Mouse (Mus musculus) lung, postnatal 0 days (tissue): ENCODE measurements at regions not wholly inside any gene's neighbourhood (a gene's known extent, or its start where the extent isn't known, plus 50 kb on each side); places are given as distances from the start of the nearest gene placed in this dataset.

Source experiments
- ATAC-seq: fragments of 200-750 bp; cut with Nextera tagmentation; 2 replicates; pipeline ENCODE4 v1.8.0; 2017; ENCODE audit warnings: moderate library complexity
- DNase-seq: peaks from one replicate; pipeline ENCODE4 v3.0.0-alpha.2; 2016; ENCODE audit warnings: low spot score
- H3K27ac ChIP-seq: fragments of 300-500 bp; sonication (generic); 2 replicates; pipeline ENCODE4 v1.5.1; 2014; ENCODE audit warnings: antibody characterized with exemption, mild to moderate bottlenecking, low read length, mixed read lengths
- H3K27me3 ChIP-seq: fragments of 300-500 bp; sonication (generic); replicated peaks from 2 replicates; pipeline ENCODE4 v1.6.1; 2014; ENCODE audit warnings: low read length, mixed read lengths; ENCODE audit not compliant: insufficient read depth
- H3K36me3 ChIP-seq: fragments of 300-500 bp; sonication (generic); 2 replicates; pipeline ENCODE4 v1.6.1; 2014; ENCODE audit warnings: low read length, mixed read lengths; ENCODE audit not compliant: insufficient read depth
- H3K4me1 ChIP-seq: fragments of 300-500 bp; sonication (generic); 2 replicates; pipeline ENCODE4 v1.6.1; 2014; ENCODE audit warnings: antibody characterized with exemption, low read depth, low read length, mixed read lengths; ENCODE audit not compliant: insufficient read depth
- H3K4me2 ChIP-seq: fragments of 300-500 bp; sonication (generic); replicated peaks from 2 replicates; pipeline ENCODE4 v1.6.1; 2014; ENCODE audit warnings: low read depth, mild to moderate bottlenecking, low read length, moderate library complexity, mixed read lengths
- H3K4me3 ChIP-seq: fragments of 300-500 bp; sonication (generic); 2 replicates; pipeline ENCODE4 v1.5.1; 2014; ENCODE audit warnings: low read depth, low read length
- H3K9ac ChIP-seq: fragments of 300-500 bp; sonication (generic); replicated peaks from 2 replicates; pipeline ENCODE4 v1.6.1; 2014; ENCODE audit warnings: low read depth, mild to moderate bottlenecking
- H3K9me3 ChIP-seq: fragments of 300-500 bp; sonication (generic); 2 replicates; pipeline ENCODE4 v1.6.1; 2016; ENCODE audit warnings: low read length, mixed read lengths
- CTCF ChIP-seq: IDR thresholded peaks from 2 replicates; pipeline ENCODE4 v1.5.1; 2016; ENCODE audit warnings: antibody characterized with exemption, mild to moderate bottlenecking
- EP300 ChIP-seq: IDR thresholded peaks from 2 replicates; pipeline ENCODE4 v1.6.1; 2016; ENCODE audit warnings: antibody characterized with exemption, mild to moderate bottlenecking, control low read depth
- WGBS: fragments of 180-500 bp; shearing (Covaris S2); extraction: QIAGEN DNeasy Blood & Tissue Kit; methylation state at CpG from one replicate; pipeline ENCODE4 v1.1.7; 2014; 5-methylcytosine and 5-hydroxymethylcytosine counted together

DNA sequence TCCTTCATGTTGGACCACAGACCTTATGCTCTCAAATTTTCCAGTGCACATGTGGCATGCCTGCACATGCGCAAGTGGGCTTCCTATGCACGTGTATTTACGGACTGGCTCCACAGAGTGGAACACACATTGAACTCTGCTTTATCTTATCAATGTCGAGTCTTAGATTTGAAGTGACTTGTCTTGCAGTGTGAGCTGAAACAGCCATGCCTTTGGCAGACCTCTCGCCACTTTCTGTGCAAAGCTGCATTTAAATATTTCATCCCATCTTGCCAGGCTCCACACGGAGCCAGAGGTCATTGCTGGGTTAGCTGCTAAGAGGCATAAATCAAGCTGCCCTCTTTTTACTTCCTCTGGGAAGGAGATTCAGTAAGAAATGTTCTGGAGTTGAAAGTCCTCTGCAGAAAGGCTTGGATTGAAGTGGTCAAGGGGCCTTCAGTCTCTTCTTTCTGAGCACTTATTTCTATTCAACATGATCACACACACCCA lies 248.4 kb downstream of the Eipr1 start:
- H3K27me3 ChIP-seq, result no peaks in the 10 kb centered on the region
- no peak overlapping the region for H3K4me2 ChIP-seq
- TF ChIP-seq CTCF, result no peak
- TF ChIP-seq EP300, result no peak
- ATAC-seq (no peak), DNase-seq (no peak)
- no peak overlapping the region for H3K9ac ChIP-seq
- WGBS, result 27% methylated on average over 6 of the region's 6 CpGs
- H3K9me3 ChIP-seq, result no peaks in the 10 kb centered on the region
- H3K4me1 ChIP-seq, result no peaks in the 10 kb centered on the region
- H3K36me3 ChIP-seq, result no peaks in the 10 kb centered on the region
- no peak overlapping the region for H3K27ac ChIP-seq
- H3K4me3 ChIP-seq, result no peak overlapping the region

DNA sequence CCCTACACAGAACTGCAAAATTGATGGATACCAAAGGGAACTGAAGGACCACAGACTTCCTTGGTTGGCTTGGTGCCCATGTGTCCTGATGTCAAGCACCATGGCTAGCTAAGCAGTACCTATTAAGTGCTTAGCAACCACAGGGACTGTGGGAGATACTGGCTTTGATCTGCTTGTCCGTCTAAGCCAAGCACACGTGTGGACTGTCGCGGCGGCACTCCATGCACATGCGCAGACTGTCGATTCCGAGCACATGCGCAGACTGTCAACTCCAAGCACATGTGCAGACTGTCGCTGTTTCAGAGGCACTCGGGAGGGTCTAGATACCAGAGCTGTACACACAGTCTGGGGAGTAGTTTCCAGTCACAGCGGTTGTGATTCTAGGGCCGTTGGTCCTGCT lies 252.9 kb downstream of the Eipr1 start:
- DNase-seq (no peak), ATAC-seq (no peak)
- Histone ChIP-seq H3K4me2 (no peak overlapping the region), H3K4me1 (no peaks in the 10 kb centered on the region), H3K9ac (no peak overlapping the region), H3K27me3 (no peaks in the 10 kb centered on the region), H3K9me3 (no peaks in the 10 kb centered on the region), H3K27ac (no peak overlapping the region), H3K4me3 (no peak overlapping the region), H3K36me3 (no peaks in the 10 kb centered on the region)
- TF ChIP-seq CTCF (no peak), EP300 (no peak)
- 82% methylated on average over 13 of the region's 13 CpGs for WGBS

DNA sequence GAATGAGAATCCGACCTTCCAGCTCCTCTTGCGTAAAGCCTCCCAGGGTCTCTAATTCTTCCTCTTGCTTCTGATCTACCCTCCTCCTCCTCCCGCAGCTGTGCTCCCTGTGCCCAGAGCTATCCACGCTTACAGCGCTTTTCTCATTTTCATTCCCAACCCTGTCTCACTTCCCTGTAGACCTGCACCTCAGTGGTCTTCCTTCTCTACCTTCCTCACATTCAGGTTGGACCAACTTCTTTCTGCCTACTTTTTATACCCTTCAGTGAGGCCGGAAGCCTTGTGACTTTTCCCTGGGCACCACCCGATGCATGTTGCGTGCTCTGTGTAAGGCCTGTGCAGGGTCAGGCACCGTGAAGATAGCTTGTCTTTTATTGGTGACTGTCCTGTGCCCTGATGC lies 263.0 kb downstream of the Eipr1 start:
- Histone ChIP-seq H3K4me1 (no peaks in the 10 kb centered on the region), H3K9ac (no peak overlapping the region), H3K27me3 (no peaks in the 10 kb centered on the region), H3K27ac (no peak overlapping the region), H3K4me2 (no peak overlapping the region), H3K36me3 (no peaks in the 10 kb centered on the region), H3K4me3 (no peak overlapping the region), H3K9me3 (no peaks in the 10 kb centered on the region)
- TF ChIP-seq EP300 (no peak), CTCF (no peak)
- no peak for DNase-seq
- no peak for ATAC-seq
- 86% methylated on average over 9 of the region's 9 CpGs for WGBS

DNA sequence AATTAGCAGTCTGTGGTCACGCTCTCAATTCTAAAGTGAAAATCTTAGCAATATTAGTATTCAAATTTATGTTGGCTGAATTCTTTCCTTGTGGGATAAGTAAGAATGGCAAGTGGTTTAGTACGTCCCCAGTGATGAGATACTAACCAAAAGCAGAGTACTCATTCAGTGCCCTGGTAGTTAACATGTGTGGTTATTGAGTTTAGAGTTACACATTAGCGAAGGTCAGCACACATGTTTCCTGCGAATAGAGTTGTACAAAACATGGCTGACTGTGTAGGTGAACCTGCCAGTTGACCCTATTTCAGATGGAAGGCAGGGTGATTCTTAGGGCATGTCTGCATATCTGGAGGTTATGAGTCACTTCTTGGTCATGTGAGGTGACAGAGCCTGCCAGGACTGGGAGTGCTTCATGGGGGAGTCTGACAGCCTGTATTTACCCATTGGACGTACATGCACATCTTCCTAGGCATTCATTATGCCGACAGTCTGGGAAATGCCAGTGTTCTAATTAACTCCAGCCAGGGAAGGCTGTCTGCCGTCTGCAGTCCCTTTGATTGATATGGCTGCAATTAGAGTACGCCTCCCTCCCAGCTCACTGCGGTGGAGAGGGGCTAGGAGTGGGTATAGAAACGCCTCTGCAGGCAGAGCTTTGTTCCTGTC lies 263.7 kb downstream of the Eipr1 start:
- Histone ChIP-seq H3K4me3 (no peak overlapping the region), H3K9ac (no peak overlapping the region), H3K4me1 (no peaks in the 10 kb centered on the region), H3K36me3 (no peaks in the 10 kb centered on the region), H3K27ac (no peak overlapping the region), H3K4me2 (no peak overlapping the region), H3K9me3 (no peaks in the 10 kb centered on the region), H3K27me3 (no peaks in the 10 kb centered on the region)
- ATAC-seq, result no peak
- WGBS, result 40% methylated on average over 10 of the region's 10 CpGs
- no peak for DNase-seq
- no peak for TF ChIP-seq EP300
- TF ChIP-seq CTCF, result no peak

- Histone ChIP-seq H3K9me3 (no peaks in the 10 kb centered on the region), H3K9ac (no peak overlapping the region)
- WGBS, result 55% methylated on average over 5 of the region's 5 CpGs
Measured at GRCm38 (mm10) chr12:29021152-29021551, 269.5 kb downstream of the Eipr1 start.

GRCm38 (mm10) chr12:29028171-29028570 lies 276.6 kb downstream of the Eipr1 start:
- no peaks in the 10 kb centered on the region for H3K36me3 ChIP-seq
- 69% methylated on average over 3 of the region's 3 CpGs for WGBS
- H3K4me2 ChIP-seq, result no peak overlapping the region
- no peak overlapping the region for H3K27ac ChIP-seq
- H3K9me3 ChIP-seq, result no peaks in the 10 kb centered on the region
- H3K4me1 ChIP-seq, result no peaks in the 10 kb centered on the region
- H3K27me3 ChIP-seq, result no peaks in the 10 kb centered on the region
- no peak overlapping the region for H3K9ac ChIP-seq
- DNase-seq, result no peak
- TF ChIP-seq EP300 (no peak), CTCF (no peak)
- no peak overlapping the region for H3K4me3 ChIP-seq
- no peak for ATAC-seq

More at GRCm38 (mm10) chr12:29021152-29021551, 269.5 kb downstream of the Eipr1 start:
- ATAC-seq (no peak), DNase-seq (no peak)
- Histone ChIP-seq H3K27ac (no peak overlapping the region), H3K27me3 (no peaks in the 10 kb centered on the region), H3K4me3 (no peak overlapping the region), H3K36me3 (no peaks in the 10 kb centered on the region), H3K4me1 (no peaks in the 10 kb centered on the region), H3K4me2 (no peak overlapping the region)
- no peak for TF ChIP-seq CTCF
- no peak for TF ChIP-seq EP300
